Mouse (Mus musculus) myocyte (in vitro differentiated cells): ENCODE results near the gene Ttll1.

Experiments used
- CEBPB ChIP-seq: IDR thresholded peaks from 2 replicates; pipeline ENCODE4 v1.6.1; 2011; ENCODE audit warnings: mild to moderate bottlenecking, moderate library complexity; ENCODE audit not compliant: poor library complexity, insufficient read depth, severe bottlenecking
- E2F4 ChIP-seq: IDR thresholded peaks from one replicate; pipeline ENCODE4 v1.6.1; 2011; ENCODE audit warnings: mild to moderate bottlenecking, control low read depth, moderate library complexity; ENCODE audit not compliant: insufficient read depth
- MAX ChIP-seq: IDR thresholded peaks from one replicate; pipeline ENCODE4 v1.6.1; 2011; ENCODE audit warnings: low read depth, mild to moderate bottlenecking, control low read depth
- POLR2A ChIP-seq: IDR thresholded peaks from one replicate; pipeline ENCODE4 v1.6.1; 2011; ENCODE audit warnings: low read depth, mild to moderate bottlenecking, control low read depth, moderate library complexity; ENCODE audit not compliant: insufficient read length
- POLR2AphosphoS2 ChIP-seq: IDR thresholded peaks from one replicate; pipeline ENCODE4 v1.6.1; 2011; ENCODE audit warnings: low read depth, control low read depth; ENCODE audit not compliant: insufficient read length
- REST ChIP-seq: IDR thresholded peaks from one replicate; pipeline ENCODE4 v1.6.1; 2011; ENCODE audit warnings: mild to moderate bottlenecking, control low read depth, moderate library complexity; ENCODE audit not compliant: insufficient read depth, insufficient read length
- TCF12 ChIP-seq: IDR thresholded peaks from one replicate; pipeline ENCODE4 v1.6.1; 2011; ENCODE audit warnings: mild to moderate bottlenecking, control low read depth; ENCODE audit not compliant: poor library complexity, insufficient read depth, severe bottlenecking
- USF1 ChIP-seq: IDR thresholded peaks from one replicate; pipeline ENCODE4 v1.6.1; 2011; ENCODE audit warnings: low read depth, mild to moderate bottlenecking, control low read depth, moderate library complexity

DNA sequence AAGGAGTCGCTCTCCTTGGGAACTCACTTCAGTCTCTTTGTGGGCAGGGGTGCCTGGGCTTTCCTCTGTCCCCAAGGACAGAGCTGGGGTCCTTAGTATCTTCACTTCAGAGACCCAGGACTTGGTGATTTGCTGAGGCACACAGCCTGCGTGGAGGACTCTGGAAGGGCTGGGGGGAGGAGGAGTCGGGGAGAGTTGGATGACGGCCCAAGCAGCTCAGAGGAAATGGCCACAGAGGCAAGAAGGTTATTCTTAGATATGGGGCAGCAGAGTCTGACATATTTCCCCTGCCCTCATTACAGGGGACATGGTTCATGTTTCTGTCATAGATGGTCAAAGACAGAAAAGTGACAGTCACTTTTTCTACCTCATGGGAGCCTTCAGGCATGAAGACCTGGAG is 29.2 kb upstream of the Ttll1 start:
- TF ChIP-seq POLR2A = no peak
- TF ChIP-seq REST = no peak
- no peak for TF ChIP-seq TCF12
- TF ChIP-seq POLR2AphosphoS2 = no peak
- no peak for TF ChIP-seq USF1
- TF ChIP-seq CEBPB = no peak
- no peak for TF ChIP-seq MAX
- TF ChIP-seq E2F4 = no peak
